Mouse (Mus musculus): ENCODE results near the gene Dffb. TPM values are rescaled to one million over a fixed set of nuclear protein-coding genes. Genes with fewer than 3 reads are reported as not detected.
A peak's percentile ranks its signal among the peaks of the same experiment; 100 is the strongest.

Dffb gene
- polyA plus RNA-seq, 1 experiment from 2014 or later, result 11.4 TPM

GRCm38 (mm10) chr4:154011646-154012089 lies 36.7 kb upstream of the Dffb start, which contains the start of gene Lrrc47:
Lrrc47 (plus strand) TSS chr4:154011731.
- Histone ChIP-seq H3K4me3 (ENCODE audit: low read depth, low read length) (peak within 1 kb of the TSS; percentile 99), H3K4me1 (replicated peaks; ENCODE audit: control insufficient read depth, insufficient read depth, low read length) (peaks cover 6% of the 10 kb centered on the region; the same call in 1 of the 2 replicates), H3K27me3 (ENCODE audit: control insufficient read depth, insufficient read depth, low read length) (no peaks in the 10 kb centered on the region), H3K9me3 (ENCODE audit: control insufficient read depth, low read length) (no peaks in the 10 kb centered on the region), H3K27ac (ENCODE audit: low read depth, low read length) (peak within 1 kb of the TSS; percentile 48; the same call in 1 of the 2 replicates), H3K9ac (ENCODE audit: low read depth, low read length) (peak within 1 kb of the TSS; percentile 91), H3K4me2 (replicated peaks; ENCODE audit: low read depth, low read length) (peak within 1 kb of the TSS; percentile 95), H3K36me3 (ENCODE audit: control insufficient read depth, insufficient read depth, low read length) (peaks cover 4% of the 10 kb centered on the region; the same call in 1 of the 2 replicates)
- peak; percentile 93 for ATAC-seq (ENCODE audit: low FRiP score)
- peak; percentile 91 for DNase-seq (ENCODE audit: low spot score)
- 0% methylated on average over 49 of the region's 59 CpGs for WGBS

GRCm38 (mm10) chr4:154010907-154011645 lies 36.1 kb upstream of the Dffb start:
- Histone ChIP-seq H3K27me3 (ENCODE audit: control insufficient read depth, insufficient read depth, low read length) (no peaks in the 10 kb centered on the region), H3K4me2 (replicated peaks; ENCODE audit: low read depth, low read length) (peak overlapping the region; percentile 95), H3K9ac (ENCODE audit: low read depth, low read length) (peak overlapping the region; percentile 91), H3K27ac (ENCODE audit: low read depth, low read length) (no peak overlapping the region), H3K4me1 (replicated peaks; ENCODE audit: control insufficient read depth, insufficient read depth, low read length) (peaks cover 6% of the 10 kb centered on the region; the same call in 1 of the 2 replicates), H3K4me3 (ENCODE audit: low read depth, low read length) (peak overlapping the region; percentile 99), H3K9me3 (ENCODE audit: control insufficient read depth, low read length) (no peaks in the 10 kb centered on the region), H3K36me3 (ENCODE audit: control insufficient read depth, insufficient read depth, low read length) (0 out of 2 replicates have a peak, but pooled peaks cover 4% of the 10 kb centered on the region)
- WGBS, result 28% methylated on average over 13 of the region's 13 CpGs
- ATAC-seq (ENCODE audit: low FRiP score), result peak; percentile 61
- DNase-seq (ENCODE audit: low spot score), result no peak

- Histone ChIP-seq H3K4me2 (replicated peaks; ENCODE audit: low read depth, low read length) (no peak overlapping the region), H3K27me3 (ENCODE audit: control insufficient read depth, insufficient read depth, low read length) (no peaks in the 10 kb centered on the region), H3K9ac (ENCODE audit: low read depth, low read length) (no peak overlapping the region), H3K4me1 (replicated peaks; ENCODE audit: control insufficient read depth, insufficient read depth, low read length) (peaks cover 3% of the 10 kb centered on the region; the same call in 1 of the 2 replicates), H3K36me3 (ENCODE audit: control insufficient read depth, insufficient read depth, low read length) (no peaks in the 10 kb centered on the region; the same call in 1 of the 2 replicates), H3K27ac (ENCODE audit: low read depth, low read length) (no peak overlapping the region), H3K4me3 (ENCODE audit: low read depth, low read length) (no peak overlapping the region), H3K9me3 (ENCODE audit: control insufficient read depth, low read length) (no peaks in the 10 kb centered on the region)
- DNase-seq (ENCODE audit: low spot score), result no peak
- no peak for ATAC-seq (ENCODE audit: low FRiP score)
- 86% methylated on average over 4 of the region's 4 CpGs for WGBS
Observed at GRCm38 (mm10) chr4:154007759-154008158, 32.8 kb upstream of the Dffb start.

DNA sequence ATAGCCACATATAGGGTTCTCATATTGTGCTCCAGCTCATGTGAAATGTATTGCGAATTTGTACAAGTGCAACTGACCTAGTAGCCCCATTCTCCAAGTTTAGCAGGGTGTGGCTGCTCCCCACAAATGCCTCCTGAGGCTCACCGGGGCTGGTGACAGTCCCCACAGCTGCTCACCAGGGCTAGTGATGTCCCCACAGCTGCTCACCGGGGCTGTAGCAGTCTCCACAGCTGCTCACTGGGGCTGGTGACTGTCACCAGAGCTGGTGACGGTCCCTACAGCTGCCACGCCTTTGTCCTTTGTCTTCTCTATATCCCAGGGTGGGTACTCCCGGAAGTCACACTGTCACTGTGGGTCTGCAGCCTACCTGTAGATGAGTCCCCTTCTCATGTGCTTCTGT lies 31.3 kb upstream of the Dffb start:
- no peaks in the 10 kb centered on the region for H3K4me1 ChIP-seq (replicated peaks; ENCODE audit: control insufficient read depth, insufficient read depth, low read length)
- H3K36me3 ChIP-seq (ENCODE audit: control insufficient read depth, insufficient read depth, low read length), result no peaks in the 10 kb centered on the region; the same call in 1 of the 2 replicates
- ATAC-seq (ENCODE audit: low FRiP score) (no peak), DNase-seq (ENCODE audit: low spot score) (no peak)
- H3K9ac ChIP-seq (ENCODE audit: low read depth, low read length), result no peak overlapping the region
- H3K4me3 ChIP-seq (ENCODE audit: low read depth, low read length), result no peak overlapping the region
- no peak overlapping the region for H3K27ac ChIP-seq (ENCODE audit: low read depth, low read length)
- WGBS, result 89% methylated on average over 6 of the region's 6 CpGs
- H3K27me3 ChIP-seq (ENCODE audit: control insufficient read depth, insufficient read depth, low read length), result no peaks in the 10 kb centered on the region
- no peaks in the 10 kb centered on the region for H3K9me3 ChIP-seq (ENCODE audit: control insufficient read depth, low read length)
- H3K4me2 ChIP-seq (replicated peaks; ENCODE audit: low read depth, low read length), result no peak overlapping the region

DNA sequence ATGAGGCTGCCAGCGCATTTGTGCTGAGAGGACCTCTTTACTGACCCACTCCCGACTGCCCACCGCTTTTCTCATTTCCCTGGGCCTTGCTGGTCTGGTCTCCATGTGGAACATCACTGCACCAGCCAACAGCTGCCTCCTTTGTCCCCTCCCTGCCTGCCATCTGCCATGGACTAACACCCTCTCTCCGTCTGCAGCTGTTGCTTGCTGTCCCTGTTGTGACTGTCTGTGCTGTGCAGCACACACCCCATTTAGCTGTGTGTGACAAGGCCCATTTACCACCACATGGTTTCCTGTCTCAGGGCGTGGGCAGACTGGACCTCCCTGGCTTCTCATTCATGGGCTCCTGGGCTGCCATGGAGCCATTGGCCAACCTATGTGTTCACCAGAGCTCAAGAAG lies 30.6 kb upstream of the Dffb start:
- Histone ChIP-seq H3K27me3 (ENCODE audit: control insufficient read depth, insufficient read depth, low read length) (no peaks in the 10 kb centered on the region), H3K4me3 (ENCODE audit: low read depth, low read length) (no peak overlapping the region), H3K27ac (ENCODE audit: low read depth, low read length) (no peak overlapping the region), H3K4me1 (replicated peaks; ENCODE audit: control insufficient read depth, insufficient read depth, low read length) (no peaks in the 10 kb centered on the region), H3K36me3 (ENCODE audit: control insufficient read depth, insufficient read depth, low read length) (no peaks in the 10 kb centered on the region; the same call in 1 of the 2 replicates), H3K9ac (ENCODE audit: low read depth, low read length) (no peak overlapping the region), H3K4me2 (replicated peaks; ENCODE audit: low read depth, low read length) (no peak overlapping the region), H3K9me3 (ENCODE audit: control insufficient read depth, low read length) (no peaks in the 10 kb centered on the region)
- ATAC-seq (ENCODE audit: low FRiP score), result no peak
- no peak for DNase-seq (ENCODE audit: low spot score)
- WGBS, result 73% methylated on average over 5 of the region's 5 CpGs

- Histone ChIP-seq H3K27ac (ENCODE audit: low read depth, low read length) (no peak overlapping the region), H3K4me3 (ENCODE audit: low read depth, low read length) (no peak overlapping the region), H3K9me3 (ENCODE audit: control insufficient read depth, low read length) (no peaks in the 10 kb centered on the region), H3K4me1 (replicated peaks; ENCODE audit: control insufficient read depth, insufficient read depth, low read length) (no peaks in the 10 kb centered on the region), H3K27me3 (ENCODE audit: control insufficient read depth, insufficient read depth, low read length) (no peaks in the 10 kb centered on the region), H3K9ac (ENCODE audit: low read depth, low read length) (no peak overlapping the region), H3K36me3 (ENCODE audit: control insufficient read depth, insufficient read depth, low read length) (peaks cover 13% of the 10 kb centered on the region), H3K4me2 (replicated peaks; ENCODE audit: low read depth, low read length) (no peak overlapping the region)
- 88% methylated on average over 8 of the region's 8 CpGs for WGBS
- DNase-seq (ENCODE audit: low spot score), result no peak
- ATAC-seq (ENCODE audit: low FRiP score), result no peak
Observed at GRCm38 (mm10) chr4:153993505-153993904, 18.6 kb upstream of the Dffb start.

DNA sequence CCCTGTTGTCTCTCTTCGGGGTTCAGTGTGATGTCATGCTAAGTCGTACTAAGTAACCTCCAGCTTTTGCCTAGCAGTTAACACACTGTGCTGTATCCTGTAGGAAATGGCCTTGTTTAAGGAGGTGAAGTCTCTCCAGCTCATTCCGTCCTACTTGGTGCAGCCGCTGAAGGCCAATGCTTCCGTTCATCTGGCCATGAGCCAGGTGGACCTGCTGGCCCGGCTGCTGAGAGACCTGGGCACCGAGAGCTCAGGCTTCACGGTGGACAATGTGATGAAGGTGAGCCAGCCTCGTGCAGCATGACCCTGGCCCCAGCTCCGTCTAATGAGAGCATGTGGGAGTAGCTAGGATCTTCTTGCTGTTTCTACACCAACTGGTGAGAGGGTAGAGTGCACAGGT lies 17.8 kb upstream of the Dffb start:
- H3K27ac ChIP-seq (ENCODE audit: low read depth, low read length), result no peak overlapping the region
- 89% methylated on average over 10 of the region's 10 CpGs for WGBS
- DNase-seq (ENCODE audit: low spot score), result no peak
- no peak overlapping the region for H3K4me2 ChIP-seq (replicated peaks; ENCODE audit: low read depth, low read length)
- no peak overlapping the region for H3K4me3 ChIP-seq (ENCODE audit: low read depth, low read length)
- H3K9ac ChIP-seq (ENCODE audit: low read depth, low read length), result no peak overlapping the region
- no peaks in the 10 kb centered on the region for H3K9me3 ChIP-seq (ENCODE audit: control insufficient read depth, low read length)
- H3K36me3 ChIP-seq (ENCODE audit: control insufficient read depth, insufficient read depth, low read length), result peaks cover 15% of the 10 kb centered on the region
- ATAC-seq (ENCODE audit: low FRiP score), result no peak
- no peaks in the 10 kb centered on the region for H3K4me1 ChIP-seq (replicated peaks; ENCODE audit: control insufficient read depth, insufficient read depth, low read length)
- H3K27me3 ChIP-seq (ENCODE audit: control insufficient read depth, insufficient read depth, low read length), result no peaks in the 10 kb centered on the region

- DNase-seq (ENCODE audit: low spot score), result no peak
- H3K4me3 ChIP-seq (ENCODE audit: low read depth, low read length), result no peak overlapping the region
- no peak overlapping the region for H3K27ac ChIP-seq (ENCODE audit: low read depth, low read length)
- H3K4me1 ChIP-seq (replicated peaks; ENCODE audit: control insufficient read depth, insufficient read depth, low read length), result no peaks in the 10 kb centered on the region
- H3K9ac ChIP-seq (ENCODE audit: low read depth, low read length), result no peak overlapping the region
- peaks cover 5% of the 10 kb centered on the region; the same call in 1 of the 2 replicates for H3K36me3 ChIP-seq (ENCODE audit: control insufficient read depth, insufficient read depth, low read length)
- 91% methylated on average over 11 of the region's 11 CpGs for WGBS
- no peaks in the 10 kb centered on the region for H3K27me3 ChIP-seq (ENCODE audit: control insufficient read depth, insufficient read depth, low read length)
- no peak overlapping the region for H3K4me2 ChIP-seq (replicated peaks; ENCODE audit: low read depth, low read length)
- no peaks in the 10 kb centered on the region for H3K9me3 ChIP-seq (ENCODE audit: control insufficient read depth, low read length)
- no peak for ATAC-seq (ENCODE audit: low FRiP score)
Observed at GRCm38 (mm10) chr4:153980470-153980869, 5.5 kb upstream of the Dffb start.

DNA sequence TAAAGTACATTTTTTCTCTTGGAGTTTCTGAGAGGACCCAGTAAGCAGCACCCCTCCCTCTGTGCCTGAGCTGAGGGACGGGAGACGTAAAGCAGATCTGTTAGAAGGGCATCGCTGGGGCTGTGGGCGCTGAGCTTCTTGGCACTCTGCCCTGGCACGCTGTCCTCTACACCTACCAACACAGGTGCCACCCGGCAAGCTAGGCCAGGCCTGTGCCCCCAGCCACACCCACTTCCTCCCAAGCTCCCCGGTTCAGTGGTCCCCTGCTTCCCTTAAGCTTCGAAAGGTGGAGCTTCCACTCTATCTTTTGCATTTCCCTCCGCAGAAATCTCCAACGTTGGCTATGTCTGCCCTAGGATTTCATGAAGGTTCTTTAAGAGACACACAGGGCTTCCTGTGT lies 4.3 kb upstream of the Dffb start:
- Histone ChIP-seq H3K4me2 (replicated peaks; ENCODE audit: low read depth, low read length) (no peak overlapping the region), H3K4me1 (replicated peaks; ENCODE audit: control insufficient read depth, insufficient read depth, low read length) (no peaks in the 10 kb centered on the region), H3K27me3 (ENCODE audit: control insufficient read depth, insufficient read depth, low read length) (no peaks in the 10 kb centered on the region), H3K4me3 (ENCODE audit: low read depth, low read length) (no peak overlapping the region), H3K36me3 (ENCODE audit: control insufficient read depth, insufficient read depth, low read length) (no peaks in the 10 kb centered on the region), H3K27ac (ENCODE audit: low read depth, low read length) (no peak overlapping the region), H3K9me3 (ENCODE audit: control insufficient read depth, low read length) (no peaks in the 10 kb centered on the region), H3K9ac (ENCODE audit: low read depth, low read length) (no peak overlapping the region)
- DNase-seq (ENCODE audit: low spot score) (no peak), ATAC-seq (ENCODE audit: low FRiP score) (no peak)
- 94% methylated on average over 10 of the region's 10 CpGs for WGBS
